ENCODE assay signal across 11 mouse cellular contexts in genomic region chrX:101300427-101301030, GRCm38 (mm10). TPM values are rescaled to one million over a fixed set of nuclear protein-coding genes. Genes with fewer than 3 reads are reported as not detected.
DNase-seq lines count a peak whose midpoint lies in the region; ATAC-seq and TF ChIP-seq lines count a peak whose summit lies in the region.
"Had no signal": no experiment of that assay in that cellular context is flagged by ENCODE, and none has a peak within 500 bp of the region (broad histone marks: within the 10 kb centered on the region; RNA-seq: fewer than 3 reads in every experiment).

No protein-coding gene starts in this region.

- H3K27me3 ChIP-seq in heart, embryonic 11.5 days (ENCODE audit: control insufficient read depth, insufficient read depth, low read length) = peaks cover 12% of the 10 kb centered on the region
- H3K27me3 ChIP-seq in forebrain, embryonic 14.5 days (replicated peaks; ENCODE audit: control insufficient read depth, insufficient read depth, low read length) = no peaks in the 10 kb centered on the region
- peaks cover 99% of the 10 kb centered on the region for H3K27me3 ChIP-seq in midbrain, embryonic 10.5 days (ENCODE audit: low read depth, poor library complexity, severe bottlenecking)
- no peaks in the 10 kb centered on the region for H3K27me3 ChIP-seq in thymus, adult 2 months (ENCODE audit: control insufficient read depth, insufficient read depth, low read length)

- peak overlapping the region; percentile 33 for H3K4me3 ChIP-seq in heart, embryonic 11.5 days (ENCODE audit: low read depth, low read length)
- H3K4me3 ChIP-seq in forebrain, embryonic 14.5 days (ENCODE audit: low read depth, low read length) = peak overlapping the region; percentile 47
- H3K4me3 ChIP-seq in midbrain, embryonic 10.5 days = peak overlapping the region; percentile 54
- no peak overlapping the region for H3K4me3 ChIP-seq in thymus, adult 2 months (ENCODE audit: control insufficient read depth, insufficient read depth, low read length)

- H3K27ac ChIP-seq in heart, embryonic 11.5 days (ENCODE audit: low read depth, low read length) = no peak overlapping the region
- H3K27ac ChIP-seq in forebrain, embryonic 14.5 days (ENCODE audit: low read depth, low read length) = peak overlapping the region; percentile 70
- H3K27ac ChIP-seq in midbrain, embryonic 10.5 days (replicated peaks) = peak overlapping the region; percentile 82
- no peak overlapping the region for H3K27ac ChIP-seq in thymus, adult 2 months (ENCODE audit: control insufficient read depth, insufficient read depth, low read length)

- no peaks in the 10 kb centered on the region for H3K9me3 ChIP-seq in heart, embryonic 11.5 days (replicated peaks; ENCODE audit: control insufficient read depth, low read length)
- no peaks in the 10 kb centered on the region for H3K9me3 ChIP-seq in forebrain, embryonic 14.5 days (replicated peaks; ENCODE audit: control insufficient read depth, low read length)
- H3K9me3 ChIP-seq in midbrain, embryonic 10.5 days (replicated peaks) = no peaks in the 10 kb centered on the region
- H3K9me3 ChIP-seq: G1E had no signal

- WGBS in heart, embryonic 11.5 days (ENCODE audit: insufficient replicate concordance) = 31% methylated on average over 13 of the region's 13 CpGs
- 47% methylated on average over 13 of the region's 13 CpGs for WGBS in forebrain, embryonic 14.5 days
- WGBS in midbrain, embryonic 10.5 days = 25% methylated on average over 13 of the region's 13 CpGs
- 70% methylated on average over 13 of the region's 13 CpGs for WGBS in thymus, adult 2 months

- no peak for ATAC-seq in heart, embryonic 11.5 days (replicated peaks; ENCODE audit: insufficient number of reproducible peaks, low FRiP score, low TSS enrichment)
- ATAC-seq in forebrain, embryonic 14.5 days = peak; percentile 70
- no peak for ATAC-seq in granulocyte monocyte progenitor cell, adult 5-6 weeks (replicated peaks; ENCODE audit: poor library complexity, severe bottlenecking)

- H3K9ac ChIP-seq in heart, embryonic 11.5 days (ENCODE audit: low read depth, low read length) = peak overlapping the region; percentile 10; the same call in 1 of the 2 replicates
- peak overlapping the region; percentile 74; the same call in 1 of the 2 replicates for H3K9ac ChIP-seq in forebrain, embryonic 14.5 days (ENCODE audit: low read length)

- no peak for TF ChIP-seq POLR2A in thymus, adult 2 months (IDR thresholded peaks at IDR 0.05; ENCODE audit: control insufficient read depth, extremely low read depth, insufficient read depth, low read length, poor library complexity)

- H3K36me3 ChIP-seq in heart, embryonic 11.5 days (ENCODE audit: control insufficient read depth, insufficient read depth, low read length) = no peaks in the 10 kb centered on the region; the same call in 1 of the 2 replicates
- peaks cover 18% of the 10 kb centered on the region; the same call in 1 of the 2 replicates for H3K36me3 ChIP-seq in forebrain, embryonic 14.5 days (ENCODE audit: control insufficient read depth, insufficient read depth, low read length)
- peaks cover 25% of the 10 kb centered on the region for H3K36me3 ChIP-seq in midbrain, embryonic 10.5 days
- H3K36me3 ChIP-seq in thymus, adult 2 months (ENCODE audit: control insufficient read depth, insufficient read depth, low read length) = no peaks in the 10 kb centered on the region; the same call in 1 of the 2 replicates

- H3K4me2 ChIP-seq in heart, embryonic 11.5 days = peak overlapping the region; percentile 63
- peak overlapping the region; percentile 51 for H3K4me2 ChIP-seq in forebrain, embryonic 14.5 days (ENCODE audit: low read length)

- no peak for TF ChIP-seq CTCF in thymus, adult 2 months (IDR thresholded peaks at IDR 0.05; ENCODE audit: borderline replicate concordance, control insufficient read depth, extremely low read depth, insufficient read depth, low read length, poor library complexity)

- DNase-seq in heart, postnatal 36 days = no peak
- peak; percentile 70 for DNase-seq in brain, adult 2 months (ENCODE audit: low read depth, low spot score)
- DNase-seq in forebrain, embryonic 14.5 days (ENCODE audit: low spot score) = peak; percentile 69
- peak; percentile 53 for DNase-seq in midbrain, embryonic 10.5 days (ENCODE audit: low spot score)
- DNase-seq in thymus, adult 2 months = no peak
- DNase-seq in urinary bladder, postnatal 10 days (ENCODE audit: low spot score) = no peak

- intact Hi-C loops in heart, postnatal 36 days (cut with DNase I) = no loop called here

- peaks cover 2% of the 10 kb centered on the region; the same call in 1 of the 2 replicates for H3K4me1 ChIP-seq in heart, embryonic 11.5 days (ENCODE audit: control insufficient read depth, insufficient read depth, low read length)
- peaks cover 17% of the 10 kb centered on the region; the same call in 1 of the 2 replicates for H3K4me1 ChIP-seq in forebrain, embryonic 14.5 days (ENCODE audit: control insufficient read depth, insufficient read depth, low read length)
- peaks cover 69% of the 10 kb centered on the region for H3K4me1 ChIP-seq in midbrain, embryonic 10.5 days
- H3K4me1 ChIP-seq in thymus, adult 2 months (replicated peaks; ENCODE audit: control insufficient read depth, insufficient read depth, low read length) = no peaks in the 10 kb centered on the region

RNA-seq across cellular contexts. Expression of gene Nlgn3, which starts 1.6 kb away (rescaled TPM):
- polyA plus RNA-seq in heart, embryonic 11.5 days (2014; fragmentation: Nextera tagmentation; extraction: Ambion mirVana) = 2.3 and 3.6 TPM in 2 replicates
- under 1 TPM; 0.22 to 0.50 TPM for total RNA-seq in heart, postnatal 36 days (2021)
- 55.3 and 75.0 TPM in 2 replicates for polyA plus RNA-seq in forebrain, embryonic 14.5 days (2014; fragmentation: Nextera tagmentation; extraction: Ambion mirVana)
- polyA plus RNA-seq in midbrain, embryonic 10.5 days (2016; fragmentation: Nextera tagmentation; extraction: Ambion mirVana) = 7.8 and 15.6 TPM in 2 replicates
- 0.20 and 0.40 TPM in 2 replicates for polyA plus RNA-seq in thymus, adult 2 months (2012; rRNA removed)
- not detected in 2 replicates for total RNA-seq in granulocyte monocyte progenitor cell, adult 5-6 weeks (2014; fragmentation: Nextera tagmentation)
- total RNA-seq in granulocyte monocyte progenitor cell, adult 5-6 weeks (2017) = not detected in 2 replicates

RNA-seq across cellular contexts. Expression of gene Med12, which starts 26.7 kb away (rescaled TPM):
- polyA plus RNA-seq in heart, embryonic 11.5 days (2014; fragmentation: Nextera tagmentation; extraction: Ambion mirVana) = 32.0 and 35.9 TPM in 2 replicates
- 10 to 100 TPM; 19.8 to 23.2 TPM for total RNA-seq in heart, postnatal 36 days (2021)
- polyA plus RNA-seq in forebrain, embryonic 14.5 days (2014; fragmentation: Nextera tagmentation; extraction: Ambion mirVana) = 24.7 and 25.0 TPM in 2 replicates
- polyA plus RNA-seq in midbrain, embryonic 10.5 days (2016; fragmentation: Nextera tagmentation; extraction: Ambion mirVana) = 30.8 and 39.4 TPM in 2 replicates
- polyA plus RNA-seq in thymus, adult 2 months (2012; rRNA removed) = 363 and 395 TPM in 2 replicates
- 55.4 and 65.2 TPM in 2 replicates for total RNA-seq in granulocyte monocyte progenitor cell, adult 5-6 weeks (2014; fragmentation: Nextera tagmentation)
- total RNA-seq in granulocyte monocyte progenitor cell, adult 5-6 weeks (2017) = 35.2 and 40.1 TPM in 2 replicates

RNA-seq across cellular contexts. Expression of gene Gm20489, which starts 31.7 kb away (rescaled TPM):
- not detected in 2 replicates for polyA plus RNA-seq in heart, embryonic 11.5 days (2014; fragmentation: Nextera tagmentation; extraction: Ambion mirVana)
- total RNA-seq in heart, postnatal 36 days (2021) = not detected
- polyA plus RNA-seq in forebrain, embryonic 14.5 days (2014; fragmentation: Nextera tagmentation; extraction: Ambion mirVana) = not detected in 2 replicates
- polyA plus RNA-seq in midbrain, embryonic 10.5 days (2016; fragmentation: Nextera tagmentation; extraction: Ambion mirVana) = not detected in 2 replicates
- polyA plus RNA-seq in thymus, adult 2 months (2012; rRNA removed) = not detected in 2 replicates
- not detected in 2 replicates for total RNA-seq in granulocyte monocyte progenitor cell, adult 5-6 weeks (2014; fragmentation: Nextera tagmentation)
- total RNA-seq in granulocyte monocyte progenitor cell, adult 5-6 weeks (2017) = not detected in 2 replicates
- total RNA-seq: G1E had no signal
- polyA plus RNA-seq: G1E; gonadal fat pad, adult 2 months; spleen, adult 2 months had no signal

RNA-seq across cellular contexts. Expression of gene Il2rg, which starts 32.5 kb away (rescaled TPM):
- polyA plus RNA-seq in heart, embryonic 11.5 days (2014; fragmentation: Nextera tagmentation; extraction: Ambion mirVana) = 12.2 and 14.4 TPM in 2 replicates
- total RNA-seq in heart, postnatal 36 days (2021) = 1 to 10 TPM; 8.8 to 9.0 TPM
- polyA plus RNA-seq in forebrain, embryonic 14.5 days (2014; fragmentation: Nextera tagmentation; extraction: Ambion mirVana) = 6.2 and 6.5 TPM in 2 replicates
- 3.0 and 4.1 TPM in 2 replicates for polyA plus RNA-seq in midbrain, embryonic 10.5 days (2016; fragmentation: Nextera tagmentation; extraction: Ambion mirVana)
- polyA plus RNA-seq in thymus, adult 2 months (2012; rRNA removed) = 364 and 430 TPM in 2 replicates
- total RNA-seq in granulocyte monocyte progenitor cell, adult 5-6 weeks (2014; fragmentation: Nextera tagmentation) = 21.7 and 33.1 TPM in 2 replicates
- 20.2 and 23.4 TPM in 2 replicates for total RNA-seq in granulocyte monocyte progenitor cell, adult 5-6 weeks (2017)

RNA-seq across cellular contexts. Expression of gene Gm614, which starts 36.7 kb away (rescaled TPM):
- not detected in 2 replicates for polyA plus RNA-seq in heart, embryonic 11.5 days (2014; fragmentation: Nextera tagmentation; extraction: Ambion mirVana)
- total RNA-seq in heart, postnatal 36 days (2021) = not detected
- polyA plus RNA-seq in forebrain, embryonic 14.5 days (2014; fragmentation: Nextera tagmentation; extraction: Ambion mirVana) = not detected in 2 replicates
- not detected in 2 replicates for polyA plus RNA-seq in midbrain, embryonic 10.5 days (2016; fragmentation: Nextera tagmentation; extraction: Ambion mirVana)
- 1.3 and 2.0 TPM in 2 replicates for polyA plus RNA-seq in thymus, adult 2 months (2012; rRNA removed)
- total RNA-seq in granulocyte monocyte progenitor cell, adult 5-6 weeks (2014; fragmentation: Nextera tagmentation) = not detected in 2 replicates
- total RNA-seq in granulocyte monocyte progenitor cell, adult 5-6 weeks (2017) = not detected in 2 replicates
- total RNA-seq: G1E had no signal
- polyA plus RNA-seq: G1E had no signal

Comparison
In these comparisons a context has a peak if more than half of its experiments do, and no peak if none do; other contexts are left out.
1. H3K27ac ChIP-seq: peak in forebrain, embryonic 14.5 days (single experiment) and midbrain, embryonic 10.5 days (single experiment); none in heart, embryonic 11.5 days (single experiment) and thymus, adult 2 months (single experiment).
2. DNase-seq: peak in brain, adult 2 months (single experiment), forebrain, embryonic 14.5 days (single experiment) and midbrain, embryonic 10.5 days (single experiment); none in heart, postnatal 36 days (0 of 2), thymus, adult 2 months (single experiment) and urinary bladder, postnatal 10 days (single experiment).